Mouse (Mus musculus) spleen, adult 2 months (tissue): ENCODE measurements around the gene Wipf2.

Experiments used
- CTCF ChIP-seq: fragments of 200-500 bp; IDR thresholded peaks from 2 replicates; pipeline ENCODE4 v1.5.1; 2011; ENCODE audit warnings: mild to moderate bottlenecking, inconsistent platforms; ENCODE audit not compliant: insufficient read depth, insufficient read length, insufficient replicate concordance; ENCODE audit errors: extremely low read depth
- POLR2A ChIP-seq: fragments of 200-500 bp; IDR thresholded peaks from 2 replicates; pipeline ENCODE4 v1.6.1; 2011; ENCODE audit warnings: low read depth, low read length, inconsistent platforms

DNA sequence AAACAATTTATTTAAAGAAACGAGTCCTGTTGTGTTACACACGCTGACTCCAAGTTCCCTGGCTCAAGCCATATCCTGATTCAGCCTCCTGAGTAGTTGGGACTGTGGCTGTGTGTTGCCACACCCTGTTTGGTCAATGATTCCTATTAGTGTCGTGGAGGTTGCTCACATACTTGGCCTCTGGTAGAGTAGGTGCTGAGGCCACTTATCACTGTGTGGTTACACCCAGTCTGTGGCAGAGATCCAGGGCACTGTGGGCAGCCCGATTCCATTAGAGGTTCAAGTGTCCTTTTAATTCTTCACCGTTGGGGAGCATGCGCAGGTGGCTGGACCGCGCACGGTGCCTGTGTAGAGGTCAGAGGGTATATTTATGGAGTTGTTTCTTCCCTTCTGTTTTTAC lies 10.5 kb downstream of the Wipf2 start:
- TF ChIP-seq CTCF (no peak), POLR2A (no peak)
